Mouse (Mus musculus) naive thymus-derived CD4-positive, alpha-beta T cell, adult 5 months (primary cell): Measurements from ENCODE around the gene Rps13. TPM values are rescaled to one million over a fixed set of nuclear protein-coding genes. Genes with fewer than 3 reads are reported as not detected.

Source experiments
- polyA plus RNA-seq: library from polyadenylated mRNA; unstranded; fragments of 100-300 nt; shearing (Covaris generic); gene quantifications from one replicate; pipeline ENCODE4 v1.2.1, GENCODE M21; 2017

The Rps13 gene
- polyA plus RNA-seq = 847 TPM

GRCm38 (mm10) chr7:116333713-116334668, at the start of gene Rps13:
Gene Rps13, minus strand, starts transcription at chr7:116334195.

GRCm38 (mm10) chr7:116307871-116308631, 25.9 kb downstream of the Rps13 start, which contains the start of gene Plekha7:
Gene Plekha7, minus strand, starts transcription at chr7:116308376.

Other genes starting within 250 kb of the Rps13 start
- gene Gm4353, start 249.6 kb downstream of the Rps13 start, polyA plus RNA-seq = not detected
- 17.7 TPM for gene Plekha7, start 25.8 kb downstream of the Rps13 start, polyA plus RNA-seq
- 45.6 TPM for gene Pik3c2a, start 109.3 kb upstream of the Rps13 start, polyA plus RNA-seq
- gene Nucb2, start 170.2 kb upstream of the Rps13 start, polyA plus RNA-seq = 7.3 TPM